Mouse (Mus musculus): ENCODE results near the gene Gli3.

GRCm38 (mm10) chr13:15487334-15487733 lies 24.3 kb downstream of the Gli3 start:
- TF ChIP-seq POLR2A (IDR thresholded peaks at IDR 0.05; ENCODE audit: insufficient read depth, low read length) (no peak), CTCF (IDR thresholded peaks at IDR 0.05; ENCODE audit: low read depth, low read length) (no peak), EP300 (IDR thresholded peaks at IDR 0.05; ENCODE audit: insufficient read depth, low read depth, low read length) (no peak)
